Mouse (Mus musculus): ENCODE measurements at regions not wholly inside any gene's neighbourhood (a gene's known extent, or its start where the extent isn't known, plus 50 kb on each side); places are given as distances from the start of the nearest gene placed in this dataset.

GRCm38 (mm10) chr15:25140389-25141181, 273.0 kb downstream of the Basp1 start:
- no peak overlapping the region for H3K4me2 ChIP-seq (replicated peaks; ENCODE audit: low read depth, low read length, severe bottlenecking)
- ATAC-seq (ENCODE audit: low FRiP score, low read depth) (peak; percentile 90), DNase-seq (ENCODE audit: low spot score) (peak; percentile 58)
- 65% methylated on average over 9 of the region's 9 CpGs for WGBS
- H3K9me3 ChIP-seq (ENCODE audit: control insufficient read depth, low read length) = no peaks in the 10 kb centered on the region
- H3K27ac ChIP-seq (replicated peaks; ENCODE audit: low read depth, low read length) = peak overlapping the region; percentile 46; the same call in 1 of the 2 replicates
- H3K36me3 ChIP-seq (ENCODE audit: control insufficient read depth, insufficient read depth, low read length) = no peaks in the 10 kb centered on the region
- no peak for TF ChIP-seq POLR2A (IDR thresholded peaks at IDR 0.05; ENCODE audit: borderline replicate concordance, extremely low read depth, insufficient read depth, insufficient read length)
- no peak overlapping the region for H3K9ac ChIP-seq (ENCODE audit: low read depth, low read length, severe bottlenecking)
- no peaks in the 10 kb centered on the region for H3K27me3 ChIP-seq (ENCODE audit: control insufficient read depth, insufficient read depth, low read length)
- H3K4me3 ChIP-seq (replicated peaks; ENCODE audit: low read length) = no peak overlapping the region
- peaks cover 4% of the 10 kb centered on the region; the same call in 1 of the 2 replicates for H3K4me1 ChIP-seq (ENCODE audit: control insufficient read depth, insufficient read depth, low read length)

- Histone ChIP-seq H3K4me1 (ENCODE audit: control insufficient read depth, insufficient read depth, low read length) (peaks cover 4% of the 10 kb centered on the region; the same call in 1 of the 2 replicates), H3K27ac (replicated peaks; ENCODE audit: low read depth, low read length) (no peak overlapping the region), H3K9ac (ENCODE audit: low read depth, low read length, severe bottlenecking) (no peak overlapping the region), H3K27me3 (ENCODE audit: control insufficient read depth, insufficient read depth, low read length) (no peaks in the 10 kb centered on the region), H3K9me3 (ENCODE audit: control insufficient read depth, low read length) (no peaks in the 10 kb centered on the region), H3K4me2 (replicated peaks; ENCODE audit: low read depth, low read length, severe bottlenecking) (no peak overlapping the region), H3K36me3 (ENCODE audit: control insufficient read depth, insufficient read depth, low read length) (no peaks in the 10 kb centered on the region), H3K4me3 (replicated peaks; ENCODE audit: low read length) (no peak overlapping the region)
- ATAC-seq (ENCODE audit: low FRiP score, low read depth) = no peak
- TF ChIP-seq POLR2A (IDR thresholded peaks at IDR 0.05; ENCODE audit: borderline replicate concordance, extremely low read depth, insufficient read depth, insufficient read length) = no peak
- WGBS = 23% methylated on average over 3 of the region's 3 CpGs
- DNase-seq (ENCODE audit: low spot score) = no peak
Measured at GRCm38 (mm10) chr15:25137091-25137490, 276.5 kb downstream of the Basp1 start.

- Histone ChIP-seq H3K4me2 (replicated peaks; ENCODE audit: low read depth, low read length, severe bottlenecking) (no peak overlapping the region), H3K9ac (ENCODE audit: low read depth, low read length, severe bottlenecking) (no peak overlapping the region), H3K9me3 (ENCODE audit: control insufficient read depth, low read length) (no peaks in the 10 kb centered on the region), H3K4me1 (ENCODE audit: control insufficient read depth, insufficient read depth, low read length) (no peaks in the 10 kb centered on the region), H3K4me3 (replicated peaks; ENCODE audit: low read length) (no peak overlapping the region), H3K36me3 (ENCODE audit: control insufficient read depth, insufficient read depth, low read length) (no peaks in the 10 kb centered on the region), H3K27ac (replicated peaks; ENCODE audit: low read depth, low read length) (no peak overlapping the region), H3K27me3 (ENCODE audit: control insufficient read depth, insufficient read depth, low read length) (no peaks in the 10 kb centered on the region)
- DNase-seq (ENCODE audit: low spot score) (no peak), ATAC-seq (ENCODE audit: low FRiP score, low read depth) (no peak)
- WGBS = 78% methylated on average over 19 of the region's 19 CpGs
- no peak for TF ChIP-seq POLR2A (IDR thresholded peaks at IDR 0.05; ENCODE audit: borderline replicate concordance, extremely low read depth, insufficient read depth, insufficient read length)
Measured at GRCm38 (mm10) chr15:25135471-25136262, 277.9 kb downstream of the Basp1 start.

- Histone ChIP-seq H3K4me1 (ENCODE audit: control insufficient read depth, insufficient read depth, low read length) (no peaks in the 10 kb centered on the region), H3K27me3 (ENCODE audit: control insufficient read depth, insufficient read depth, low read length) (no peaks in the 10 kb centered on the region), H3K4me3 (replicated peaks; ENCODE audit: low read length) (no peak overlapping the region), H3K36me3 (ENCODE audit: control insufficient read depth, insufficient read depth, low read length) (no peaks in the 10 kb centered on the region), H3K9ac (ENCODE audit: low read depth, low read length, severe bottlenecking) (no peak overlapping the region), H3K9me3 (ENCODE audit: control insufficient read depth, low read length) (no peaks in the 10 kb centered on the region), H3K27ac (replicated peaks; ENCODE audit: low read depth, low read length) (no peak overlapping the region), H3K4me2 (replicated peaks; ENCODE audit: low read depth, low read length, severe bottlenecking) (no peak overlapping the region)
- TF ChIP-seq POLR2A (IDR thresholded peaks at IDR 0.05; ENCODE audit: borderline replicate concordance, extremely low read depth, insufficient read depth, insufficient read length) = no peak
- ATAC-seq (ENCODE audit: low FRiP score, low read depth) = no peak
- no peak for DNase-seq (ENCODE audit: low spot score)
- WGBS = 73% methylated on average over 6 of the region's 6 CpGs
Measured at GRCm38 (mm10) chr15:25130096-25130495, 283.5 kb downstream of the Basp1 start.

- no peak for TF ChIP-seq POLR2A (IDR thresholded peaks at IDR 0.05; ENCODE audit: borderline replicate concordance, extremely low read depth, insufficient read depth, insufficient read length)
- no peaks in the 10 kb centered on the region for H3K4me1 ChIP-seq (ENCODE audit: control insufficient read depth, insufficient read depth, low read length)
- 81% methylated on average over 5 of the region's 5 CpGs for WGBS
Measured at GRCm38 (mm10) chr15:25129572-25129971, 284.0 kb downstream of the Basp1 start.

More at GRCm38 (mm10) chr15:25129572-25129971, 284.0 kb downstream of the Basp1 start:
- no peaks in the 10 kb centered on the region for H3K9me3 ChIP-seq (ENCODE audit: control insufficient read depth, low read length)
- H3K9ac ChIP-seq (ENCODE audit: low read depth, low read length, severe bottlenecking) = no peak overlapping the region
- no peak overlapping the region for H3K27ac ChIP-seq (replicated peaks; ENCODE audit: low read depth, low read length)
- H3K4me3 ChIP-seq (replicated peaks; ENCODE audit: low read length) = no peak overlapping the region
- no peaks in the 10 kb centered on the region for H3K36me3 ChIP-seq (ENCODE audit: control insufficient read depth, insufficient read depth, low read length)
- H3K27me3 ChIP-seq (ENCODE audit: control insufficient read depth, insufficient read depth, low read length) = no peaks in the 10 kb centered on the region
- ATAC-seq (ENCODE audit: low FRiP score, low read depth) = no peak
- no peak for DNase-seq (ENCODE audit: low spot score)
- no peak overlapping the region for H3K4me2 ChIP-seq (replicated peaks; ENCODE audit: low read depth, low read length, severe bottlenecking)
